Mouse (Mus musculus) lung, embryonic 15.5 days (tissue): ENCODE data around the gene Sema6d. TPM values are rescaled to one million over a fixed set of nuclear protein-coding genes. Genes with fewer than 3 reads are reported as not detected.

Source experiments
- ATAC-seq: fragments of 200-750 bp; cut with Nextera tagmentation; 2 replicates; pipeline ENCODE4 v1.8.0; 2017; ENCODE audit warnings: moderate number of reproducible peaks, borderline replicate concordance; ENCODE audit not compliant: low FRiP score, low TSS enrichment; ENCODE audit errors: extremely low read depth
- H3K27ac ChIP-seq: fragments of 300-500 bp; sonication (generic); 2 replicates; pipeline ENCODE4 v1.5.1; 2015; ENCODE audit warnings: moderate library complexity, mild to moderate bottlenecking, inconsistent platforms
- H3K27me3 ChIP-seq: fragments of 300-500 bp; sonication (generic); 2 replicates; pipeline ENCODE4 v1.6.1; 2015; ENCODE audit warnings: inconsistent platforms
- H3K36me3 ChIP-seq: fragments of 300-500 bp; sonication (generic); 2 replicates; pipeline ENCODE4 v1.6.1; 2015; ENCODE audit warnings: inconsistent platforms
- H3K4me1 ChIP-seq: fragments of 300-500 bp; sonication (generic); 2 replicates; pipeline ENCODE4 v1.6.1; 2015; ENCODE audit warnings: inconsistent platforms
- H3K4me2 ChIP-seq: fragments of 300-500 bp; sonication (generic); 2 replicates; pipeline ENCODE4 v1.6.1; 2015; ENCODE audit warnings: inconsistent platforms, mild to moderate bottlenecking, moderate library complexity
- H3K4me3 ChIP-seq: fragments of 300-500 bp; sonication (generic); 2 replicates; pipeline ENCODE4 v1.5.1; 2015; ENCODE audit warnings: mild to moderate bottlenecking, inconsistent platforms
- H3K9ac ChIP-seq: fragments of 300-500 bp; sonication (generic); 2 replicates; pipeline ENCODE4 v1.6.1; 2015; ENCODE audit warnings: inconsistent platforms
- H3K9me3 ChIP-seq: fragments of 300-500 bp; sonication (generic); 2 replicates; pipeline ENCODE4 v1.6.1; 2016; ENCODE audit warnings: inconsistent platforms
- WGBS: fragments of 180-500 bp; shearing (Covaris S2); methylation state at CpG from one replicate; pipeline ENCODE4 v1.1.7; 2015; 5-methylcytosine and 5-hydroxymethylcytosine counted together
- polyA plus RNA-seq: library from polyadenylated mRNA; unstranded; fragments of >200 nt; fragmentation: Nextera tagmentation; extraction: Ambion mirVana; gene quantifications from 2 replicates; pipeline ENCODE4 v1.2.1, GENCODE M21; 2015

Gene Sema6d
- polyA plus RNA-seq, 1 experiment from 2014 or later = 19.6 TPM

DNA sequence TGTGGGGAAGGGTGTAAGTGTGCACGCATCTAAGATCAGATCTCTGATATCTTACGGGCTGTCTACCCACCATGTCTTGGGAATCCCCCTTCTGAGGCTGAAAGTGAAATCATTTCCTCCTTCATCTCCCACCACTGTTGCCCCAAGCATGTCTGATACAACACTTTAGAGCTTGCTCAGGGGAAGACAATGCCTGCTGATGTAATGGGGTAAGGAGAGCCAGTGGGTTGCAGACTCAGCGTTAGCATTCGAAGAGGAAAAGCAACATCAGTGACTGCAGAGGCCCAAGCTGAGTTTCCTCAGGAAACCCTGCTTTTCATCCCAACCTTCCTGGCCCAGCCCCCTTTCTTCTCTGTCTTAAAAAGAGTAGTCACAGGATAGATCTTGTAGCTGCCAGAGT lies 615.2 kb downstream of the Sema6d start:
- ATAC-seq = peak; percentile 32; the same call in 1 of the 2 replicates
- Histone ChIP-seq H3K9ac (no peak overlapping the region), H3K9me3 (no peaks in the 10 kb centered on the region), H3K36me3 (no peaks in the 10 kb centered on the region), H3K4me3 (no peak overlapping the region), H3K4me2 (no peak overlapping the region), H3K27me3 (no peaks in the 10 kb centered on the region), H3K4me1 (0 out of 2 replicates have a peak, but pooled peaks cover 3% of the 10 kb centered on the region), H3K27ac (peak overlapping the region; percentile 43)
- WGBS = 73% methylated on average over 4 of the region's 4 CpGs

DNA sequence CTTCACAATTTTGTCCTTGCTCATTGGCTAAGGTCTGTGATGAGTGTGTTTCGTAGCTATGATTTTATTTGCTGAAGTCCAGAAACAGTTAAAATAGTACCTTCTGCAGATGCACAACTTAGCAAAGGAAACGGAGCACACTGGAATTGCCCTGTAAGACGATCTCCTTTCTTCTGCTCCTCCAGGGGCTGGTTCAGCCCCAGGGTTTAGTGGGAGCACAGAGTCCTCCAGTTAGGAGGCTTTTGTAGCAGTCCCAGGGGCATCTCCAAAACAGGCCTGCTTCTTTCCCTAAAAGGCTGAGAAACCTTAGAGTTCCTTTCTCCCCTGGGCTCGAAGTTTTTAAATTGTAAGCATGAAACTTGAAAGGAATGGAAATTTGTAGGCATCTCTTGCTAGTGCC lies 616.0 kb downstream of the Sema6d start:
- ATAC-seq = no peak
- 42% methylated on average over 4 of the region's 4 CpGs for WGBS

DNA sequence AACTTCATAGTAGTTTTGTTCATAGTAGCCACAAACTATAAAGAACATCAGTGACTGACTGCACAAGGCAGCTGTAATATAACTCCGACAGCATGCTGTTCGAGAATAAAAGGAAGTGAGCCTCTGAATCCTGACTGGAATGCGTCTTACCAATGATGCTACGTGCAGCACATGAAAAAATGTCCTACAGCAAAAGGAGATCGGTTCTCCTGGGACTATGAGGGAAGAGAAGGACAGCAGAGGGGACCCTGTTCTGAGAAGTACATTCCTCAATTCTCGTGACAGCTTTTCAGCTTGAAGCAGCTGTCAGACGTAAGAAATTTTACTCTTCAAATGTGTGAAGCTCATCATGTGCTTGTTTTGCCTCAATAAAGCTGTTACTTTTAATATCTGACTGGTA lies 617.1 kb downstream of the Sema6d start:
- no peaks in the 10 kb centered on the region for H3K36me3 ChIP-seq
- H3K4me1 ChIP-seq = 0 out of 2 replicates have a peak, but pooled peaks cover 3% of the 10 kb centered on the region
- H3K4me2 ChIP-seq = no peak overlapping the region
- H3K9me3 ChIP-seq = no peaks in the 10 kb centered on the region
- no peaks in the 10 kb centered on the region for H3K27me3 ChIP-seq
- peak; percentile 72; the same call in 1 of the 2 replicates for ATAC-seq
- H3K9ac ChIP-seq = no peak overlapping the region
- no peak overlapping the region for H3K27ac ChIP-seq
- 48% methylated on average over 7 of the region's 7 CpGs for WGBS
- H3K4me3 ChIP-seq = no peak overlapping the region

More for the DNA sequence above, 616.0 kb downstream of the Sema6d start:
- H3K4me2 ChIP-seq = no peak overlapping the region
- H3K36me3 ChIP-seq = no peaks in the 10 kb centered on the region
- no peak overlapping the region for H3K4me3 ChIP-seq
- H3K9me3 ChIP-seq = no peaks in the 10 kb centered on the region
- H3K4me1 ChIP-seq = 0 out of 2 replicates have a peak, but pooled peaks cover 3% of the 10 kb centered on the region
- H3K27ac ChIP-seq = no peak overlapping the region
- no peaks in the 10 kb centered on the region for H3K27me3 ChIP-seq
- H3K9ac ChIP-seq = no peak overlapping the region
